Mouse (Mus musculus) heart, adult 8-10 months (tissue): Measurements from ENCODE around the gene Poc1b. TPM values are rescaled to one million over a fixed set of nuclear protein-coding genes. Genes with fewer than 3 reads are reported as not detected.

ENCODE experiments used
- DNase-seq: peaks from one replicate; pipeline ENCODE4 v3.0.0; 2022; ENCODE audit warnings: low spot score
- total RNA-seq, 4 experiments: library from RNA; stranded (reverse); gene quantifications; 2 replicates each; pipeline ENCODE4 v1.2.4; 2022

Poc1b gene
- total RNA-seq, 4 experiments from 2014 or later: 5.8 to 8.1 (median 7.2) TPM

- no peak for DNase-seq
These were observed 8.8 kb downstream of the Poc1b start for GRCm38 (mm10) chr10:99115471-99116236.

- no peak for DNase-seq
These were observed 9.4 kb downstream of the Poc1b start for GRCm38 (mm10) chr10:99116237-99116632.

- DNase-seq: no peak
These were observed 10.1 kb downstream of the Poc1b start for GRCm38 (mm10) chr10:99116650-99117615.

GRCm38 (mm10) chr10:99117876-99118275 lies 11.0 kb downstream of the Poc1b start:
- DNase-seq: no peak

DNA sequence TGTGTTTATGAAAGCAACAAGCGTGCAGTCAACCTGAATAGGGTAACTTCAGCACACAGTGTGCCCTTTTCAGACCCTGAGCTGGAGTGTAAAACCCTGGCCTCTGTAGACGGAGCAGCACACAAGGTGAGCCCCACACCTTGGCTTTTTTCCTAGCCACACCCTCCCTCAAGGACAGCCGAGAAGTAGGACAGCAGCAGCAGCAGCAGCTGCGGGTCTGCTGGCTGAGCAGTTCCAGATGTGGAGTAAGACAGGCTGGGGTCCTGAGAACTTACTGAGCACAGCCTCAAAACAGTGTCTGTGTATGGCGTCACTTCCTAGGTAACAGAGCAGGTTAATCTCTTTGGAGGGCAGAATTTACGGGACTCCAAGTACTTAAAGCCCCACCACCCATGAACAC lies 11.9 kb downstream of the Poc1b start:
- no peak for DNase-seq

DNA sequence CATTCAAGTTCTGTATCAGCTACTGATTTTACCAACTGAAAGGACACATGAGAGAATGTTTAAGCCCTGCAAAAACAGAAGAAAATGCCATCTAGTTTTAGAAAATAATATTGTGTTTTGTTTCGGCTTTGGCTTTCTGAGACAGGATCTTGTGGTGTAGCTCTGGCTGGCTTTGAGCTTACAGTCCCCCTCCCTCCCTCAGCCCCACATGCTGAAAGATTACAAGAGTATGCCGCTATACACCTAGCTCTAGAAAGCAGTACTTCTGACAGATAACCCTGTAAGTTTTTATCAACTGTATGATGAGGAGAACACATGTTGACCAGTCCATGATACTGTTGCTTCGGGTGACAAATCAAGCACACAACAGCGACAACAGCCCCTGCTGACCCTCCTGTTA lies 12.6 kb downstream of the Poc1b start:
- DNase-seq: no peak

DNA sequence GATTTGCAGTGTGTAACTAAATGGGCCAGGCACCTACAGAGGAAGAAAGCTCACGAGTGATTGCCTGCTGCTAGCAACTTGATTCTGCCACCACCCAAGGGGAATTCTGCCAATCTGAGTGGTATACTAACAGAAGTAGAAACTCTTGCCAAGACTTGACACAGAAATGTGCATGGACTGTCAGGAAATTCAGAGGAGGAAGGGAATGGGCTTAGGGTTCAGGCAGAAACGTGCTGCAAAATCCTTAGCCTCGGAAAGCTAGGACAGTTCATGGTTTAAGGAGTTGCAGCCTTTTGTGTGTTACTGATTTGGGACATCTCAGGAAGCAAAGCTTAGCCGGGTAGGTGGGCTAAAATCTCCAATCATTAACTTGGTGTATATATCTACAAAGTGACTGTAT lies 19.4 kb downstream of the Poc1b start, which contains the start of gene Phxr2:
Phxr2 (minus strand) TSS at position 101 of the 400 bp plus-strand sequence.
- DNase-seq: no peak

GRCm38 (mm10) chr10:99126954-99127353 lies 20.1 kb downstream of the Poc1b start:
- DNase-seq: no peak

GRCm38 (mm10) chr10:99127691-99128261 lies 20.9 kb downstream of the Poc1b start:
- no peak for DNase-seq

DNA sequence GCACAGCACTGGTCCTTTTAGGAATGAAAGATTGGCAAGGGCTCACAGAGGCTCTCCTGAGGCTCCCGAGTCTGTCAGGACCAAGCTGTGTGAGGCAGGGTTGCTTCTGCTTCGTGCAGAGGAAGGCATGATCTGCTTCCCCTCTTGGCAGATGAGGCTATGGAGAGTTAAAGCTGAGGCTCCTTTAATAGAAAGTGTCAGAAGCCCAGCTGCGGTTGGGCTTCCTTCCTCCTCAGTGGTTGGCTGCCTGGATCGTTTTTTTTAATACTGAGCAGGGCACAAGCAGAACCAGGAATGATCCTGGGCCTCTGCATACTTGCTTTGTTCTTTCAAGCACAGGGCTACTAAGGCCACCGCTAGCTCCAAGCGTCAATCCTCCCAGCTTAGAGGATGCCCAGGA lies 23.8 kb downstream of the Poc1b start:
- DNase-seq: peak; percentile 31

DNA sequence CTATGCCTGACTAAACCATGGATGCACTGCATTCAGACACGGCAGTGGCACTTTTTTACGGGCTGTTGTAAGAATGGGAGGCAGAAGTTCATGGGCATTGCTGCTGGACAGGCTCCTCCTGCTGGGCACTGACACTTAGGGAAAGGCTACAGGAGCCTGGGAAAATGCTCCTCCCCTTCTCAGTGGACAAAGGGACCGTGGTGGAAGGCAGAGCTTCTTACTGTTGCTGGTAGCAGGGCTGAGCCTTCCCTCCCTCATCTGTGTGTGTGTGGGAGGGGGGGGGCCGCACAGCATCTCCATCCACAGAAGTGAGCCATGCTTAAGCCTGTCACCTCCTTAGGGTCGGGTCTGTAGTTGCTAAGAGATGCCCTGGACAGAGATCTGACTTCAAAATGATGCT lies 24.5 kb downstream of the Poc1b start:
- DNase-seq: no peak

DNA sequence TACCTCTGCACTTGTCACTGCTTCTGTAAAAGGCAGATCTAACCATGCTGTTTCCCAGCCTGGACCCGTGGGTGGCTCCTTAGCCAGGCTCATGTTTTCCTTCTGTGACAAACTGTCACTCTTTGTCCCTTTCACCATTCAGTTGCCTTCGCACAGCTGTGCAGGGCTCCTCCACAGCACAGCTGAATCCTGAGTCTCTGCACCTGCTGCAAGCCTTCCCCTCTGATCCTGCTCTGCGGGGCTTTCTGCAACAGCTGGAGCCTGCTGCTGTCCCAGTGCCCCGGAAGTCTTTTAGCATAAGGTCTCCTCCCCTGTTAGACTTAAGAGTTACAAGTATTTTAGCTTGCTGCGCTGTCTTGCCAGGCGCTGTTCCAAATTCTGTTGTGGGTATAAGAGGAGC lies 25.4 kb downstream of the Poc1b start:
- DNase-seq: no peak

GRCm38 (mm10) chr10:99132595-99133272 lies 25.9 kb downstream of the Poc1b start:
- DNase-seq: no peak

DNA sequence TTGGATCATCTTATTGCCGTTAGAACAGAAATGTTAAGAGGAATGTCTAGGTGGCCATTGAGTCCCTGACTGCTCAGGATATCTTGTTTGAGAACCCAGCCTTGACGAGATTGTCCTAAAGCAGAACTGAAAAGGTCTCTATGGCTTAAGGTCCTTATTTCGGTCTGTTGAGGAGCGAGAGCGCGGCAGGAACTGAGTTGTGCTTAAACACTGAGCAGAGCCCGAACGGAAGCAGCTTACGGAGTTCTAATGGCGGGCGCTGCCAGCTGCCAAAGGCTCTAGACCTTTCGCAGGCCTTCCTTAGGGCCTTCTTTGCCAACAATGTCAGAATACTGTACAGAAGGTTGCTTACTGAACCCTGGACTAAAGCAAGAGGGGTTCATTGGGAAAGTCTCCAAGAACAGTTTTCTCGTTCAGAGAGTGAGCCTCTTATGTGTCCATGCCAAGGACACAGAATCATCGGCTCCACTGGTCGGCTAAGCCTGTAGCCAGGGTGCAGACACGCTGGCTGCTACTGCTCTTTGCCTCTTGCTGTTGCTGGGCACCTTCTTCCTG lies 26.6 kb downstream of the Poc1b start:
- no peak for DNase-seq

DNA sequence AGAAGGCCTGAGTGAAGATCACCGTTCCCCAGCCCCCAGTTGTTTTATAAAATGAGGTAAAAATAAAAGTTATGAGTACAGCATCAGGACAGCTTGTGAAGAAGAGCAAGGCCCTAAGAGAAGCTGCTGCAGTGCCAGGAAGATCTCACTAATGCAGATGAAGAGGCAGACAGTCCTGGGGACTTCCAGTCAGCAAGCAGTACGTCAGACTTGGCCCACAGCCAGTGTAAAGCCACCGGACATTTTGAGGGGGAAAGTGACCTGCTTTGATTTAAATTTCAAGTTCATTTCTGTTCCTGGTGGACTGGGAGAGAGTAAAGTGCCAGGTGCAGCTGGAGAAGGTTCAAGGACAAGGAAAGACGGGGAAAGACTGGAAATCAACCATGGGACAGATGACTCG lies 29.5 kb downstream of the Poc1b start:
- DNase-seq: no peak

GRCm38 (mm10) chr10:99145611-99146010 lies 38.8 kb downstream of the Poc1b start:
- no peak for DNase-seq

DNA sequence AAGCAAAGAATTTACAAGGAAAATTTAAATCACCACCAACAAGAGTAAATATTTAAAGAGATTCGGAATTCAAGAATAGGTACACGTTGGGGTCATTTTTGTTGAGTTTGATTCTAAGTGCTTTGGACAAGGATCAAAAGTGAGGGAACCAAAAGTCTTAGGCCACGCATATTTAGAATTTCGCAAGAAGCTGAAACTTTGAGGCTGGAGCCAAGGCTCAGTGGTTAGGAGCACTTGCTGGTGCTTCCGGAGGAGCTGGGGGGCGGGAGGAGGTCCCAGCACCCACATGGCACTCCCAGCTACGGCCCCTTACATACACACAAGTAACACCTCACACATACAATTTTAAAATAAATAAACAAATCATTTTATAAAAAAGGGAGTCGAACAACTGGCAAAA lies 39.8 kb downstream of the Poc1b start:
- DNase-seq: no peak

GRCm38 (mm10) chr10:99150016-99150415 lies 43.2 kb downstream of the Poc1b start:
- no peak for DNase-seq

- DNase-seq: no peak
These were observed 44.7 kb downstream of the Poc1b start for GRCm38 (mm10) chr10:99151580-99151979.

DNA sequence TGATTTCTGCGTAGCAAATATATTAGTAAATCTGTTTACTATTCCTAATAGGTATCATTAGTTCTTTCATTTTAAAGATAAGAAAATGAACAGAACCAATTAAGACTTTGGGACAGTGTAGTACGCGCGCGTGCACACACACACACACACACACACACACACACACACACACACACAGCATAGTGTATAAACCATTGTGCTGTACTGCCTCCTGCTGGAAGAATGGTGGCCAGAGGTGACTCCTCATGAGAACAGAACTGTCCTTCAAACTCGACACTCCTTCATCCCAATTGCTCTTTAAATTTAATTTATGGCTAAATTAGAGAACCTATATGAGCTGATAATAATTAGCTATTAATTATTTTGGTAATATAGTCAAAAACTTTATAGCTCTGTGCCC lies 45.2 kb downstream of the Poc1b start:
- DNase-seq: no peak

GRCm38 (mm10) chr10:99154635-99155034 lies 47.8 kb downstream of the Poc1b start:
- DNase-seq: no peak
